Mouse (Mus musculus) adrenal gland, postnatal 10 days (tissue): ENCODE results near the gene Gm5065. TPM values are rescaled to one million over a fixed set of nuclear protein-coding genes. Genes with fewer than 3 reads are reported as not detected.

ENCODE experiments used
- DNase-seq: peaks from one replicate; pipeline ENCODE4 v3.0.0; 2021; ENCODE audit warnings: mixed read lengths
- long read RNA-seq, 2 experiments: library from polyadenylated mRNA; stranded (forward); transcript quantifications; one replicate each; pipeline ENCODE4 v2.0.0; 2021
- total RNA-seq, 2 experiments: library from RNA; stranded (reverse); gene quantifications; 2 replicates each; pipeline ENCODE4 v1.2.3; 2021

Gm5065 gene
- not detected for total RNA-seq
- long read RNA-seq, experiment 1, result 0 reads
- long read RNA-seq, experiment 2, result 0 reads

DNA sequence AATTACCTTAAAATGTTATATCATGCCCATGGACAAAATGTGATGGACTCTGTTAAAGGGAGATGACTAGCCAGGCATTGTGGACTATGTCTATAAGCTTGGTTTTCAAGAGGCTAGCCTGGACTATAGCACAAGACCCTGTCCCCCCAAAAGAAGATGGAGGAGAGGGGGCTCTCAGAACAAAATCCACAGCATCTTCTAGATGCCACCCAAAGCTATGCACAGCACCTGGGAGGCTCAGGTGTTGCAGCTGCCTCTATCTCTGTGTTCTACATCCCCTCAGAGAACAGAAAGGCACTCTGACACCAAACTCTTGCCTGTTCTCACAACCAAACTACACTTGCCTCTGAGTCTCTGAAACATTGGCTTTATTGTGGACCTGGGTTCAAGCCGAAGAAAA lies at the start of gene Gm5065:
Gene Gm5065, plus strand, starts transcription at position 301 of the 400 bp plus-strand sequence.
- no peak for DNase-seq

DNA sequence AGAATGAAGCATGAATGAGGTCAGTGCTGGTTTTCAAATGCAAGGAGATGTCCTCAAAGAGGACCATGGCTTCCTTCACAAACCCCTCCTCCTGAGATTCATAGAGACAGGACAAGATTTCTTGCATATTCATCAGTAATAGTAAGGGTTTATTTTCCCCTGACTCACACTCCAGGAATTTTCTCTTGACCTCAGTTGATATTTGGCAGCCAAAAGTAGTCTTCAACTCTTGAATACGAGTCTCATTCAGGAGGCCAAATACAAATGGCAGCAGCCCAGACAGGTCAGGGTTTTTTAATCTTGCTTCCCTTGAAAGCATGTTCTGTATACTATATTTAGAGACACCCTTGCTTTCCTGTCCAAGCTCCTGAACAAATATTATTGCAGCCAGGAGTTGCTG lies 22.8 kb upstream of the Gm5065 start:
- DNase-seq, result no peak

DNA sequence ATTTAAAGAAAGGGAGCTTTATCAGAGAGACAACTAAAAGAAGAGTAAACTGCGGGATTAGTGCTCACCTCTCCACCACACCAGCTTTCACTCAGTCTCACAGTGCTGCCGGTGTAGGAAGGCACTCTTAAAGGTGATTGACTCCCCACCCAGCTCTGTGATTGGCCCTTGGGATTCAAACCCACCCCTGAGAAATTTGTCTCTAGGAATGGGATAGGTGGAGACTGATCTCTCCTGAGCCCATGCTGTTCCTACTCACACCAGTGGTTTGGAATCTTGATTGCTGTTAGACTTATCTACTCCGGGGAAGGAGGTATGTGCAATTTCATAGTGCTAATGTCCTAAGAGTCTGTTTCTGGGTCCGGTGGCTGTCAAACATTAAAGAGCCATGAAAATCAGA lies 598 bp downstream of the Gm5065 start, which contains the start of gene Nlrp2:
Gene Nlrp2, minus strand, starts transcription at position 101 of the 400 bp plus-strand sequence.
- DNase-seq, result no peak

DNA sequence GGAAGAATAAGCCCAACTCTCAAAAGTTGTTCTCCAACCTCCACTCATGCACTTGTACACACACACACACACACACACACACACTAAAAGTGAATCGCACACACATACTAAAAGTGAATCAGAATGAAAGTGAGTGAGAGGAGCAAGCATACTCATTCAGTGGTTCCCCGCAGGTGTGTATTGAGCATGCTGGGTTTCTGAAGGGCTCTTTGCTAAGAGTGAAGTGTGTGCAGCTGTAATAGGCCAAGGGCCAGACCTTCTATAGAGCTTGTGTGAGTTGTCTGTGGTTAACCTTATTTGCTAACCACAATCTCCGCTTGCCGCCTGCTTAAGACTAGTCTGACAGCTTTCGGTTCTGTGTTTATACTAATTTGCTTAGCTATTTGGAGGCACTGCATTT lies 13.3 kb downstream of the Gm5065 start:
- DNase-seq, result no peak

DNA sequence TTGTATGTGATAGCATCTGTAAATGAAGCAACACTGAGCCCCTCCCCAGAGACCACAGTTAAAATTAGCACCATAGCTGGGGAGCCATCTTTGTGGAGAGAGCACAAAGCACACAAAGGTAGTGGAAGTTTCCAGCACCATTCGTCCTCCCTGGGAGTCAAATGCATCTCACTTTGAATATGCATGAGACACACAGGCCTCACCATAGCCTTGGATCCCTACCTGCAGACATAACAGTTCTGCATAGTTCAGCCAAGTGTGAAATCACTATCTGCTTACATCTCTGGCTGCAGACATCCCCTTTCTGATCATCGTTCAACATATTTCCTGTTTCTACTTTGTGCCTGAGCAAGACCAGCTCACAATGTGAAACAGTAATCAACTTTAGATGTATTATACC lies 16.4 kb downstream of the Gm5065 start:
- DNase-seq, result no peak

DNA sequence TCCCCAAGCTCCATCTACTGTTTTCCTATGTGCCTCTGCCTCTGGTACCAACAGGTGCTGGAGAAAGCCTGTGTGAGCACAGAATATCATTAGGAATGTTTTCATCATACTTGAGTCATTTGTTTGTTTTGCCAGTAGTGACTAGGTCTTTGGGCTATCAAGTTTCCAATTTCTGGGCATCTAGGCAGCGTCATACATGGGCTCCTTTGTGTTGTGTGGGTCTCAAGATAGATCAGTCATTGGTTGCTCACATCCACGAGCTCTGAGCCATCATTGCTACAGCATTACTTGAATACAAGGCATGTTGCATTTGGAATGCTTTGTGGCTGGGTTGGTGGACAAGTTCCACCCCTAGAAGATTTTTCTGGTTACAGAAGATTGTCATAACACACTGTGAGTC lies 55.9 kb downstream of the Gm5065 start:
- no peak for DNase-seq

Other genes with a start within 250 kb of the Gm5065 start
- not detected for gene Rfpl4, start 233.6 kb upstream of the Gm5065 start, total RNA-seq
- 1 to 10 TPM; 2.2 to 3.1 TPM for gene Rasl2-9, start 224.6 kb upstream of the Gm5065 start, total RNA-seq
- not detected for gene Vmn1r55, start 200.9 kb upstream of the Gm5065 start, total RNA-seq
- gene Vmn1r56, start 153.8 kb upstream of the Gm5065 start, total RNA-seq, result not detected
- not detected for gene Vmn1r57, start 132.0 kb upstream of the Gm5065 start, total RNA-seq
- not detected for gene Nlrp2, start 498 bp downstream of the Gm5065 start, total RNA-seq
- not detected for gene Vmn1r58, start 62.9 kb downstream of the Gm5065 start, total RNA-seq
- not detected for gene Vmn1r59, start 106.2 kb downstream of the Gm5065 start, total RNA-seq
- gene Vmn2r28, start 143.4 kb downstream of the Gm5065 start, total RNA-seq, result not detected
- gene Vmn1r60, start 196.8 kb downstream of the Gm5065 start, total RNA-seq, result not detected